Mouse (Mus musculus) CH12.LX (cell line): ENCODE data around the gene Agl.

Experiments
- BHLHE40 ChIP-seq: IDR thresholded peaks from 2 replicates; pipeline ENCODE4 v1.6.1; 2011; ENCODE audit warnings: mild to moderate bottlenecking, low read depth, low read length, improper control_type of control experiment
- CHD2 ChIP-seq: IDR thresholded peaks from 2 replicates; pipeline ENCODE4 v1.6.1; 2011; ENCODE audit warnings: low read length, improper control_type of control experiment
- CTCF ChIP-seq, 2 experiments: IDR thresholded peaks in 1 of 2; conservative IDR thresholded peaks in 1 of 2; 2 replicates each; pipeline ENCODE4 v1.5.1; 2011 to 2012; ENCODE audit warnings: low read depth in 2 of 2, low read length in 2 of 2, improper control_type of control experiment in 1 of 2, inconsistent platforms in 1 of 2, mild to moderate bottlenecking in 1 of 2, moderate library complexity in 1 of 2
- EP300 ChIP-seq: IDR thresholded peaks from 2 replicates; pipeline ENCODE4 v1.6.1; 2011; ENCODE audit warnings: low read length, improper control_type of control experiment
- ETS1 ChIP-seq: conservative IDR thresholded peaks from 2 replicates; pipeline ENCODE4 v1.6.1; 2012; ENCODE audit warnings: low read depth, mild to moderate bottlenecking, inconsistent platforms, low read length, improper control_type of control experiment, moderate library complexity
- MAFK ChIP-seq: IDR thresholded peaks from 2 replicates; pipeline ENCODE4 v1.6.1; 2011; ENCODE audit warnings: low read length, improper control_type of control experiment; ENCODE audit not compliant: insufficient replicate concordance
- NRF1 ChIP-seq: IDR thresholded peaks from 2 replicates; pipeline ENCODE4 v1.6.1; 2014; ENCODE audit warnings: low read depth, mild to moderate bottlenecking, inconsistent platforms, low read length, improper control_type of control experiment, moderate library complexity
- SIN3A ChIP-seq: IDR thresholded peaks from 2 replicates; pipeline ENCODE4 v1.6.1; 2012; ENCODE audit warnings: low read length, improper control_type of control experiment, inconsistent platforms
- TBP ChIP-seq: conservative IDR thresholded peaks from 2 replicates; pipeline ENCODE4 v1.6.1; 2011; ENCODE audit warnings: low read depth, low read length, improper control_type of control experiment

- TF ChIP-seq TBP = no peak
- TF ChIP-seq NRF1 = no peak
- no peak for TF ChIP-seq MAFK
- TF ChIP-seq SIN3A = no peak
- no peak for TF ChIP-seq EP300
- no peak for TF ChIP-seq CTCF (conservative IDR thresholded peaks at IDR 0.05 in 1 of 2, IDR thresholded peaks at IDR 0.05 in 1 of 2; ENCODE audit: low read depth in 2 of 2, low read length in 2 of 2)
- no peak for TF ChIP-seq ETS1
- TF ChIP-seq BHLHE40 = no peak
- TF ChIP-seq CHD2 = no peak
These were observed 6.2 kb downstream of the Agl start for GRCm38 (mm10) chr3:116801755-116802154.
